Mouse (Mus musculus) urinary bladder, adult 18-20 months (tissue): ENCODE measurements around the gene Kif26b.

Experiments used
- DNase-seq, 2 experiments: peaks; one replicate each; pipeline ENCODE4 v3.0.0; 2022; ENCODE audit warnings: low spot score in 2 of 2, mixed read lengths in 2 of 2

Gene Kif26b

GRCm38 (mm10) chr1:178590229-178591171 lies 61.6 kb downstream of the Kif26b start:
- peak; percentile 3 to 12 for DNase-seq

GRCm38 (mm10) chr1:178597113-178597512 lies 68.2 kb downstream of the Kif26b start:
- DNase-seq = no peak

GRCm38 (mm10) chr1:178597757-178598156 lies 68.8 kb downstream of the Kif26b start:
- DNase-seq = no peak

- DNase-seq = peak; percentile 37 to 44
Measured at GRCm38 (mm10) chr1:178600851-178601569, 72.1 kb downstream of the Kif26b start.

GRCm38 (mm10) chr1:178609151-178609775 lies 80.3 kb downstream of the Kif26b start:
- DNase-seq = no peak

GRCm38 (mm10) chr1:178611512-178611911 lies 82.6 kb downstream of the Kif26b start:
- no peak for DNase-seq

- DNase-seq = no peak
Measured at GRCm38 (mm10) chr1:178621301-178621700, 92.4 kb downstream of the Kif26b start.

- no peak for DNase-seq
Measured at GRCm38 (mm10) chr1:178623889-178624288, 95.0 kb downstream of the Kif26b start.

- DNase-seq = no peak
Measured at GRCm38 (mm10) chr1:178626961-178627381, 98.0 kb downstream of the Kif26b start.

GRCm38 (mm10) chr1:178630042-178630441 lies 101.1 kb downstream of the Kif26b start:
- no peak for DNase-seq

GRCm38 (mm10) chr1:178631863-178632262 lies 102.9 kb downstream of the Kif26b start:
- no peak for DNase-seq

- no peak for DNase-seq
Measured at GRCm38 (mm10) chr1:178634359-178635085, 105.6 kb downstream of the Kif26b start.

- DNase-seq = no peak
Measured at GRCm38 (mm10) chr1:178635470-178635869, 106.5 kb downstream of the Kif26b start.

- no peak for DNase-seq
Measured at GRCm38 (mm10) chr1:178637293-178637692, 108.4 kb downstream of the Kif26b start.

GRCm38 (mm10) chr1:178639951-178640350 lies 111.0 kb downstream of the Kif26b start:
- no peak for DNase-seq

- peak; percentile 62 to 67 for DNase-seq
Measured at GRCm38 (mm10) chr1:178640719-178641455, 112.0 kb downstream of the Kif26b start.

GRCm38 (mm10) chr1:178641788-178642187 lies 112.9 kb downstream of the Kif26b start:
- DNase-seq = no peak

GRCm38 (mm10) chr1:178644954-178645353 lies 116.0 kb downstream of the Kif26b start:
- no peak for DNase-seq

- DNase-seq = no peak
Measured at GRCm38 (mm10) chr1:178646589-178646988, 117.7 kb downstream of the Kif26b start.

GRCm38 (mm10) chr1:178655525-178655924 lies 126.6 kb downstream of the Kif26b start:
- no peak for DNase-seq

GRCm38 (mm10) chr1:178661035-178661434 lies 132.1 kb downstream of the Kif26b start:
- no peak for DNase-seq
